Mouse (Mus musculus) neural tube, embryonic 14.5 days (tissue): ENCODE measurements around the gene Myl6. TPM values are rescaled to one million over a fixed set of nuclear protein-coding genes. Genes with fewer than 3 reads are reported as not detected.
"Not testable (repeated sequence)": the region's sequence is repeated elsewhere in the genome, so short reads cannot be mapped to it uniquely, and the experiment has no call there.

Source experiments
- ATAC-seq: fragments of 200-750 bp; cut with Nextera tagmentation; 2 replicates; pipeline ENCODE4 v1.8.0; 2017; ENCODE audit warnings: low read depth, mild to moderate bottlenecking, moderate TSS enrichment, moderate library complexity
- H3K27ac ChIP-seq: fragments of 300-500 bp; sonication (generic); 2 replicates; pipeline ENCODE4 v1.5.1; 2014; ENCODE audit warnings: low read depth, mild to moderate bottlenecking, control low read depth, low read length, moderate library complexity, mixed read lengths
- H3K27me3 ChIP-seq: fragments of 300-500 bp; sonication (generic); 2 replicates; pipeline ENCODE4 v1.6.1; 2014; ENCODE audit warnings: low read length; ENCODE audit not compliant: control insufficient read depth, insufficient read depth
- H3K36me3 ChIP-seq: fragments of 300-500 bp; sonication (generic); 2 replicates; pipeline ENCODE4 v1.6.1; 2014; ENCODE audit warnings: low read length, mixed read lengths; ENCODE audit not compliant: control insufficient read depth, insufficient read depth
- H3K4me1 ChIP-seq: fragments of 300-500 bp; sonication (generic); 2 replicates; pipeline ENCODE4 v1.6.1; 2014; ENCODE audit warnings: low read length; ENCODE audit not compliant: control insufficient read depth, insufficient read depth
- H3K4me2 ChIP-seq: fragments of 300-500 bp; sonication (generic); 2 replicates; pipeline ENCODE4 v1.6.1; 2014; ENCODE audit warnings: mild to moderate bottlenecking, low read depth, low read length, control low read depth
- H3K4me3 ChIP-seq: fragments of 300-500 bp; sonication (generic); 2 replicates; pipeline ENCODE4 v1.5.1; 2014; ENCODE audit warnings: low read depth, low read length, control low read depth, mixed read lengths
- H3K9ac ChIP-seq: fragments of 300-500 bp; sonication (generic); replicated peaks from 2 replicates; pipeline ENCODE4 v1.6.1; 2014; ENCODE audit warnings: low read depth, mild to moderate bottlenecking, control low read depth, low read length, mixed read lengths
- H3K9me3 ChIP-seq: fragments of 300-500 bp; sonication (generic); 2 replicates; pipeline ENCODE4 v1.6.1; 2016; ENCODE audit warnings: low read length; ENCODE audit not compliant: control insufficient read depth
- WGBS: fragments of 180-500 bp; shearing (Covaris S2); extraction: QIAGEN DNeasy Blood & Tissue Kit; methylation state at CpG from one replicate; pipeline ENCODE4 v1.1.7; 2014; 5-methylcytosine and 5-hydroxymethylcytosine counted together
- polyA plus RNA-seq: library from polyadenylated mRNA; unstranded; fragments of >200 nt; fragmentation: Nextera tagmentation; extraction: Ambion mirVana; gene quantifications from 2 replicates; pipeline ENCODE4 v1.2.1, GENCODE M21; 2014

Myl6 gene
- polyA plus RNA-seq, 1 experiment from 2014 or later: 831 TPM

- ATAC-seq: no peak
- Histone ChIP-seq H3K36me3 (peaks cover 8% of the 10 kb centered on the region; the same call in 1 of the 2 replicates), H3K9ac (no peak overlapping the region), H3K4me2 (no peak overlapping the region), H3K4me1 (peaks cover 30% of the 10 kb centered on the region), H3K9me3 (no peaks in the 10 kb centered on the region), H3K27ac (no peak overlapping the region), H3K4me3 (no peak overlapping the region), H3K27me3 (no peaks in the 10 kb centered on the region)
- WGBS: 86% methylated on average over 4 of the region's 4 CpGs
Observed at GRCm38 (mm10) chr10:128495903-128496302, 2.0 kb upstream of the Myl6 start.

- H3K4me1 ChIP-seq: peaks cover 30% of the 10 kb centered on the region
- H3K4me2 ChIP-seq: peak overlapping the region; percentile 82; the same call in 1 of the 2 replicates
- peaks cover 14% of the 10 kb centered on the region for H3K36me3 ChIP-seq
- H3K9ac ChIP-seq: peak overlapping the region; percentile 50; the same call in 1 of the 2 replicates
- WGBS: 86% methylated on average over 2 of the region's 2 CpGs
- no peaks in the 10 kb centered on the region for H3K27me3 ChIP-seq
- H3K9me3 ChIP-seq: no peaks in the 10 kb centered on the region
- no peak for ATAC-seq
- H3K4me3 ChIP-seq: no peak overlapping the region
- no peak overlapping the region; the same call in 1 of the 2 replicates for H3K27ac ChIP-seq
Observed at GRCm38 (mm10) chr10:128495270-128495669, 1.3 kb upstream of the Myl6 start.

GRCm38 (mm10) chr10:128494667-128495245 lies 811 bp upstream of the Myl6 start:
- ATAC-seq: no peak
- peak overlapping the region; percentile 78 for H3K4me3 ChIP-seq
- peaks cover 19% of the 10 kb centered on the region for H3K36me3 ChIP-seq
- peak overlapping the region; percentile 82 for H3K4me2 ChIP-seq
- WGBS: 62% methylated on average over 11 of the region's 11 CpGs
- H3K27ac ChIP-seq: peak overlapping the region; percentile 83
- H3K27me3 ChIP-seq: no peaks in the 10 kb centered on the region
- H3K9me3 ChIP-seq: no peaks in the 10 kb centered on the region
- H3K4me1 ChIP-seq: peaks cover 30% of the 10 kb centered on the region
- peak overlapping the region; percentile 50 for H3K9ac ChIP-seq

- peaks cover 33% of the 10 kb centered on the region for H3K36me3 ChIP-seq
- H3K27me3 ChIP-seq: no peaks in the 10 kb centered on the region
- H3K4me3 ChIP-seq: peak overlapping the region; percentile 78
- H3K9ac ChIP-seq: peak overlapping the region; percentile 78
- WGBS: 0% methylated on average over 12 of the region's 12 CpGs
- H3K4me1 ChIP-seq: peaks cover 24% of the 10 kb centered on the region
- no peaks in the 10 kb centered on the region for H3K9me3 ChIP-seq
- H3K4me2 ChIP-seq: peak overlapping the region; percentile 82
- peak; percentile 18 for ATAC-seq
- peak overlapping the region; percentile 83 for H3K27ac ChIP-seq
Observed at GRCm38 (mm10) chr10:128493319-128493694, 638 bp downstream of the Myl6 start.

GRCm38 (mm10) chr10:128492633-128493311 lies 1.2 kb downstream of the Myl6 start:
- peak overlapping the region; percentile 82 for H3K4me2 ChIP-seq
- peak overlapping the region; percentile 83 for H3K27ac ChIP-seq
- H3K36me3 ChIP-seq: peaks cover 38% of the 10 kb centered on the region
- H3K4me1 ChIP-seq: peaks cover 24% of the 10 kb centered on the region
- no peaks in the 10 kb centered on the region for H3K27me3 ChIP-seq
- peak overlapping the region; percentile 78 for H3K4me3 ChIP-seq
- 30% methylated on average over 12 of the region's 12 CpGs for WGBS
- peak; percentile 24; the same call in 1 of the 2 replicates for ATAC-seq
- peak overlapping the region; percentile 78 for H3K9ac ChIP-seq
- H3K9me3 ChIP-seq: no peaks in the 10 kb centered on the region

- ATAC-seq, H3K27ac ChIP-seq, H3K9me3 ChIP-seq, H3K27me3 ChIP-seq: not testable (repeated sequence)
- H3K9ac ChIP-seq: peak overlapping the region; percentile 78
- 76% methylated on average over 6 of the region's 8 CpGs for WGBS
- H3K4me3 ChIP-seq: peak overlapping the region; percentile 78
- peak overlapping the region; percentile 82 for H3K4me2 ChIP-seq
- peaks cover 24% of the 10 kb centered on the region for H3K4me1 ChIP-seq
- H3K36me3 ChIP-seq: peaks cover 45% of the 10 kb centered on the region
Observed at GRCm38 (mm10) chr10:128492051-128492450, 1.9 kb downstream of the Myl6 start.

GRCm38 (mm10) chr10:128491495-128491894 lies 2.5 kb downstream of the Myl6 start:
- Histone ChIP-seq H3K27ac (peak overlapping the region; percentile 44; the same call in 1 of the 2 replicates), H3K9ac (0 out of 2 replicates have a peak overlapping the region, but pooled peaks have one; percentile 26)
- 55% methylated on average over 6 of the region's 6 CpGs for WGBS

GRCm38 (mm10) chr10:128490912-128491311 lies 3.0 kb downstream of the Myl6 start:
- Histone ChIP-seq H3K9ac (no peak overlapping the region), H3K36me3 (peaks cover 54% of the 10 kb centered on the region)
- no peak for ATAC-seq

More at GRCm38 (mm10) chr10:128491495-128491894, 2.5 kb downstream of the Myl6 start:
- Histone ChIP-seq H3K27me3 (no peaks in the 10 kb centered on the region), H3K36me3 (peaks cover 48% of the 10 kb centered on the region), H3K4me3 (no peak overlapping the region; the same call in 1 of the 2 replicates), H3K9me3 (no peaks in the 10 kb centered on the region), H3K4me1 (peaks cover 24% of the 10 kb centered on the region), H3K4me2 (peak overlapping the region; percentile 82)
- no peak for ATAC-seq

GRCm38 (mm10) chr10:128490232-128490631 lies 3.7 kb downstream of the Myl6 start:
- H3K36me3 ChIP-seq: peaks cover 60% of the 10 kb centered on the region
- peaks cover 24% of the 10 kb centered on the region for H3K4me1 ChIP-seq
- H3K27ac ChIP-seq: no peak overlapping the region
- 73% methylated on average over 5 of the region's 5 CpGs for WGBS
- H3K4me3 ChIP-seq: no peak overlapping the region
- no peaks in the 10 kb centered on the region for H3K27me3 ChIP-seq
- ATAC-seq: no peak
- H3K9me3 ChIP-seq: no peaks in the 10 kb centered on the region
- H3K4me2 ChIP-seq: no peak overlapping the region
- 0 out of 2 replicates have a peak overlapping the region, but pooled peaks have one; percentile 8 for H3K9ac ChIP-seq

More at GRCm38 (mm10) chr10:128490912-128491311, 3.0 kb downstream of the Myl6 start:
- 47% methylated on average over 5 of the region's 5 CpGs for WGBS
- Histone ChIP-seq H3K27me3 (no peaks in the 10 kb centered on the region), H3K9me3 (no peaks in the 10 kb centered on the region), H3K4me2 (peak overlapping the region; percentile 82; the same call in 1 of the 2 replicates), H3K27ac (peak overlapping the region; percentile 44; the same call in 1 of the 2 replicates), H3K4me3 (no peak overlapping the region), H3K4me1 (peaks cover 24% of the 10 kb centered on the region)
